Mouse (Mus musculus): ENCODE results near the gene Plekhh1. TPM values are rescaled to one million over a fixed set of nuclear protein-coding genes. Genes with fewer than 3 reads are reported as not detected.

Plekhh1 gene
- total RNA-seq, 2 experiments from 2014 or later, result 0.25 TPM

DNA sequence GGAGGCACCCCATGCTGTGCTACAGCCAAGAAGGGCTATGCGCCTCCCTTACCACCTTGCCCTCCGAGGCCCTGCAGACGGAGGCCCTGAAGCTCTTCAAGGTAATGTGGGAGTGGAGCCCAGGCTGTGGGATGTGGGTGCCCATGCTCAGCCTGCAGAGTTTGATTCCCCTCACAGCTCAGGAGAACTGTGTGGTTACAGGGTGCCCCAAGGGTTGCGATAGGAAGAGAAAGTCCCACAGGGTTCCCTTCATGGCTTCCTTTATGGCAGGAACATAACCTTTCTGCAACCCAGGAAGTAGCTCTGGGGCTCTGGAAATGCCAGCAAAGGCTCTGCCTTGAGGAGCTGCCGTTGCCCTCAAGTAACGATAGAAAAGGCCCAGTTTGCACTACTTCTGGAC is 41.0 kb downstream of the Plekhh1 start:
- ATAC-seq (replicated peaks; ENCODE audit: poor library complexity), result peak; percentile 45

DNA sequence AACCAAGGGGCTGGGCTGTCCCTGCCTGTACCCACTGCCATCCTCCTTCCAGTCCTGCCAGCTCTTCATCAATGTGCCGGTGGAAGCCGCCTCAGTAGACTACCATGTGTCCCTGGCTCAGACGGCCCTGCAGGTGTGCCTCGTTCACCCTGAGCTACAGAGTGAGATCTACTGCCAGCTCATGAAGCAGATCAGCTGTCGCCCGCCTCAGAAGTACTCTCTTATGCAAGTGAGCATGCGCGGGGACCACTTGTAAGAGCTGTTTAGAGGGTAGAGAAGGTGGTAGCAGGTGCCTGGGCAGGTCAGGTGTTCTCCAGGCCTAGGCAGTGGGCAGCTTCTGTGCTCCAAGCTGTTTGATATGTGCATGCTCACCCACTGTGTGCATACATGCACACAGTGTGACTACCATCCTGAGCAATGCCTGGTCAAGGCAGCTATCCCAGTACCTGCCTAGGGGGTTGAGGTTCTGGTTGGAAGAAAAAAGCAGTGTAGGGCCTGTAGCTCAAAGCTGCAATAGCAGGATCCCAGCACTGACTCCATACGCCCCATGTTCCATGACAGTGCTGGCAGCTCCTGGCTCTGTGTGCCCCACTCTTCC is 41.9 kb downstream of the Plekhh1 start:
- ATAC-seq (replicated peaks; ENCODE audit: poor library complexity), result no peak

DNA sequence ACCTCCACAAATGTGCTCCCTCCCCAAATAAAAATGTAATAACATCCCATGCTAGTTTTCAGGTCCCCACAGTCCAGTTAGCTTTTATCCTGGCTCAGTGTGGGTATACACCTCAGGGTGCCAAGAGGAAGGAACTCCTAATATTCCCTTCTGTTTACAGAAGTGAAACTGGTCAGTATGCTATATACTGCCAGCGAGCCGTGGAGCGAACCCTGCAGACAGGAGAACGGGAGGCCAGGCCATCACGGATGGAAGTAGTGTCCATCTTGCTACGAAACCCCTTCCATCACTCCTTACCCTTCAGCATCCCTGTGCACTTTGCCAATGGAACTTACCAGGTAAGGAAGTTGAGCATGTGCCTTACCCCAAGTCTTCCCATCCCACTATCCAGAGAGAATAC is 43.6 kb downstream of the Plekhh1 start:
- ATAC-seq (replicated peaks; ENCODE audit: poor library complexity), result peak; percentile 54

DNA sequence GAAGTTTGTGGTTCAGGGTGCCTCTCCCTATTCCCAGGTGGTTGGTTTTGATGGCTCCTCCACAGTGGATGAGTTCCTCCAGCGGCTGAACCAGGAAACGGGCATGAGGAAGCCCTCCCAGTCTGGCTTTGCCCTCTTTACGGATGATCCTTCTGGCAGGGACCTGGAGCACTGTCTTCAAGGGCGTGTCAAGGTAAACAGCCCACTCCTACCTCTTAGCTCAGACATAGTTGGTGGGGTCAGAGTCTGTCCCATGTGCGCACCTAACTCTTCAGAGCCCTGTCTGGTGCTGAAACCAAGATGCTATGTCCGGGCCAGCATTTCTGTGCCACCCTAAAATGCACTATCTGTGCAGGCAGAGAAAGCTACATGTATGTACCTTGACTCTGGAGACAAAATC is 44.4 kb downstream of the Plekhh1 start:
- no peak for ATAC-seq (replicated peaks; ENCODE audit: poor library complexity)

DNA sequence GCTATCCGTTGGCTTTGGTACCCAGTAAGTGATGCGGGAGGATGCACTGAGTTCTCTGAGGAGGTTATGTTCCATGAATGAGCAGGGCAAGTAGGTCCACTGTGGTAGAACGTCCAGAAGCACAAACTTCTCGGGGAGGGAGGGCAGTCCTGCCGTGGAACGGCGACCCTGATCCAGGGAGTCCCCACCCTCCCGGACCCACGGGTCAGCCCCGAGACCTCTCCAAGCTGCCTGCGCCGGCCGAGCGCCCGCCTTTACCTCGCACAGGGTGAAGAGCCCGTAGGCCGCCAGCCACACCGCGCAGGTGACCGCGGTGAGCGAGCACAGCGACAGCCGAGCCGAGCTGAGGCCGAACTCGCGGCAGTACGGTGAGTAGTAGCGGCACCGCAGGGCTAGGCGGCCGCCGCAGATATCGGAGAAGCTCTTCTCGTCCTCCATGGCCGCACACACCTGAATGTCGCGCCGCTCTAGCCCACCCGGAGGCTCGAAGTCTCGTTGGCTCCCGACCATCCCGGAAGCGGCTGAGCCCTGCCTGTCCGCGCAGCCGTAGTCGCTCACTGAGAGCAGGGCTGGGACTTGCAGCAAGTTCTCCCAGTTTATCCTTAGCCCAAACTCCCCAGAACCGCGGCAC is 60.3 kb downstream of the Plekhh1 start, which contains the start of gene Pigh:
TSS of gene Pigh (minus strand) at position 470 of the 631 bp plus-strand sequence.
- peak; percentile 93 for ATAC-seq (replicated peaks; ENCODE audit: poor library complexity)

DNA sequence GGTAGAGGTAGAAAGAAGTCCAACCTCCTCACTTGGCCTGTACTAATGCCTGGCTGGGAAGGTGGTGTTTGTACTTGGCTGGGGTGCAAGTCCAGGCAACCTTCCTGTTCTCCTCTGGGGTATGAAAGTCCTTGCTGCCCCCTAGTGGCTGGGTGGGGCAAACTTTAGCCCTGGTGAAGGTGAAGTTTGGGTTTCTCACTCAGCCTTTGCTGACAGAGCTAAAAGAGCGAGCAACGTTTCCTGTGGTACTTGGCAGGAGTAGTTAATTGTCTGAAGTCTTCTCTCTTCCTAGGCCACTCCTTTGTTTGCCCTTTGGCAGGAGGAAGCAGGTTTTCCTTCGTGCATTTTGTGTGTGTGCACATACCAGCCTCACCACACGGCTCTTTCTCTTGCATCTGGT is 63.6 kb downstream of the Plekhh1 start:
- ATAC-seq (replicated peaks; ENCODE audit: poor library complexity), result peak; percentile 72

DNA sequence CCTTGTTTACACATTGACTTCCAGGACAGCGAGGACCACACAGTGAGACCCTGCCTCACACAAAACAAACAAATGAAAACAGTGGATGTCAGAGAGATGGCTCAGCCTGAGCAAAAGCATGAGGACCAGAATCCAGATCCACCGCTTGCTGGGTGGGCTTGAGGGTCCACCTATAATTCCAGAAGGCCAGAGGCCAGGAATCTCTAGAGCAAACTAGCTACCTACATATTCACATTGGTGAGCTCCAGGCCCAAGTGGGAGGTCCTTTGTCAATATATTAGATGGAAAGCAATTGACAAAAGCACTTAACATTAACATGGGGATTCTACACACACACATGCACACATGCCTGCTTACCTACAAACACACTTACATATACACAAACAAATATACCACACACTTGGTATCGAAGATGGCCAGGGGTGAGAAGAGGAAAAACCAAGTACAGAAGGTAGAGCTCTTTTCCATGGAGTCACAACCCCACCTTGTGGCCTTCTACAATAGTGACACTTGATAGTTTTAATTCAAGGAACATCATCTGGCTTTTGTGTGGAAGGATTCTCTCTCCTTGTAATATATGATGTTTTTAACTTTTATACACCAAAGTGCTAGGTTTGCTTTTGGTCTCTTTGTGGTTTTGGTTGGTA is 68.3 kb downstream of the Plekhh1 start:
- peak; percentile 79 for ATAC-seq (replicated peaks; ENCODE audit: poor library complexity)

DNA sequence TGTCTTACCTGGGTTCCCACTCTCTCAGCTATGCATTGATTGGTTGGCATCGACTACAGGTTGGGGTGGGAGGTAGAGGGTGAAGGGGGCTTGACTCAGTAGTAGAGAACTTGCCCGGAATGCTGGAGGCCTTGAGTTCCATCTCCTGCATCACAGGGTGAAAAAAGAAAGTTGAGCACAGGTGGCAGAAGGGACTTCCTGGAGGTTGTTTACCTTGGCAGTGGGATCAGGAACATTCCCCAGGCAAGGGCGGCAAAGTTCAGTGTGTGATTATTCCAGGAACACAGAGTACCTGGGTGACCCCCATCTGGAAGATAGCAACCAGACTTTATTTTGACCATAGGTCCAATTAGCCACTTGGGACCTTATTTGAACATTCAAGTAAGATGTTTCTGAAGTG is 74.8 kb downstream of the Plekhh1 start:
- no peak for ATAC-seq (replicated peaks; ENCODE audit: poor library complexity)

DNA sequence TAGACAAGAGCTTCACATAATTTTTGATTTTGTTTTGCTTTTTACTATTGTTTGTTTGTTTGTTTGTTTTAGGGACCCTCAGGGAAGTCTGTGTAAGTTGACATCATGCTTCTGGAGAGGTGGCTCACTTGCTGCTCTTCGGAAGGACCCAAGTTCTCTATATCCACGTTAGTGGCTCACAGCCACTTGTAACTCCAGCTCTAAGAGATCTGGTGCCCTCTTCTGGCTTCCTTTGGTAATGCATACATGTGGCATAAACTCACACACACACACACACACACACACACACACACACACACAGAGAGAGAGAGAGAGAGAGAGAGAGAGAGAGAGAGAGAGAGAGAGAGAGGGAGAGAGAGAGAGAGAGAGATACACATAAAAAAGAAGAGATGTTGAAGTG is 75.6 kb downstream of the Plekhh1 start:
- no peak for ATAC-seq (replicated peaks; ENCODE audit: poor library complexity)

DNA sequence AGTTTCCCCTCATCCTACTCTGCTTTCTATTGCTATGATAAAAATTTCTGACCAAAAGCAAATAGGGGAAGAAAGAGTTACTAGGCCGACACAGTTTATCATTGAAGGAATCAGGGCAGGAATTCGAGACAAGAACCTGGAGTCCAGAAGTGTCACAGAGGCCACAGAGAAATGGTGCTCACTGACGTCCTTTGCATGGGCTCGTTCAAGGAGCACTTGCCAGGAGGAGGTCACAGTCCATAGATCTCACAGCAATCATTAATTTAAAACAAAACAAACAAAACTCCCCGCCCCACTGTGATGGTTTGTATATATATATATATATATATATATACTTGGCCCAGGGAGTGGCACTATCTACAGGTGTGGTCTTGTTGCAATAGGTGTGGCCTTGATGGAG is 76.3 kb downstream of the Plekhh1 start:
- ATAC-seq (replicated peaks; ENCODE audit: poor library complexity), result no peak

DNA sequence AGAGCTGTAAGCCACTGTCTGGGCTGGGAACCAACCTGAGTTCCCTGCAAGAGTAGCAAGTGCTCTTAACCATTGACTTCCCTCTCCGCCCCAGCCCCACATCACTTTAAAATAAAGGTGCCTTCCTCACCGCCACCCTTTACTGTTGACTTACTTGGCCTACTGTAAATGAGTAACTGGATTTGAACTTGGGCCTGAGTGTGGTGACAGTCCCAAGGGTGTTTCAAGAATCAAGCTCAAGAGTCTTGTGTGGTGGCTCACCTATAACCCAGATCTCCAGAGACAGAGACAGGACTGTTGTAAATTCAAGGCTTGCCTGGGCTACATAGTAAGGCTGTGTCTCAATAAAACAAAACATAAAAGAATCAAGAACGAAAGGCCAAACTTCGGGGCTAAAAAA is 90.0 kb downstream of the Plekhh1 start:
- ATAC-seq (replicated peaks; ENCODE audit: poor library complexity), result no peak

DNA sequence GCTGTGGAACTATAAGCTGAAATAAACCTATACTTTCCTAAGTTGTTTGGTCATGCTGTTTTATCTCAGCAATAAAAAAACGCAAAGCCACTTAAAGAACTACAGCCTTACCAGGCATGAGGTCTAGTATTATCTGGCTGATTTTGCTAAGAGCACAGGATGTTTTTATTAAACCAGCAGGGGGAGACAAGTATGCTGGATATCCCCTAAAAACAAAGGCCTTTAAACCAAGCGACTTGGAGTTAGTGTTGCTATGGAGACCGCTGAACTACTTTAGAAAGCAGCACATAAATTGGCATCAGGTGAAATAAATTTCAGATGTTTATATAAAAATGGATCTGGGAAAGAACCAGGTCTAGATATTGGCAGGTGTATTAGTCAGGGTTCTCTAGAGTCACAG is 93.9 kb downstream of the Plekhh1 start:
- ATAC-seq (replicated peaks; ENCODE audit: poor library complexity), result peak; percentile 68; the same call in 1 of the 2 replicates

DNA sequence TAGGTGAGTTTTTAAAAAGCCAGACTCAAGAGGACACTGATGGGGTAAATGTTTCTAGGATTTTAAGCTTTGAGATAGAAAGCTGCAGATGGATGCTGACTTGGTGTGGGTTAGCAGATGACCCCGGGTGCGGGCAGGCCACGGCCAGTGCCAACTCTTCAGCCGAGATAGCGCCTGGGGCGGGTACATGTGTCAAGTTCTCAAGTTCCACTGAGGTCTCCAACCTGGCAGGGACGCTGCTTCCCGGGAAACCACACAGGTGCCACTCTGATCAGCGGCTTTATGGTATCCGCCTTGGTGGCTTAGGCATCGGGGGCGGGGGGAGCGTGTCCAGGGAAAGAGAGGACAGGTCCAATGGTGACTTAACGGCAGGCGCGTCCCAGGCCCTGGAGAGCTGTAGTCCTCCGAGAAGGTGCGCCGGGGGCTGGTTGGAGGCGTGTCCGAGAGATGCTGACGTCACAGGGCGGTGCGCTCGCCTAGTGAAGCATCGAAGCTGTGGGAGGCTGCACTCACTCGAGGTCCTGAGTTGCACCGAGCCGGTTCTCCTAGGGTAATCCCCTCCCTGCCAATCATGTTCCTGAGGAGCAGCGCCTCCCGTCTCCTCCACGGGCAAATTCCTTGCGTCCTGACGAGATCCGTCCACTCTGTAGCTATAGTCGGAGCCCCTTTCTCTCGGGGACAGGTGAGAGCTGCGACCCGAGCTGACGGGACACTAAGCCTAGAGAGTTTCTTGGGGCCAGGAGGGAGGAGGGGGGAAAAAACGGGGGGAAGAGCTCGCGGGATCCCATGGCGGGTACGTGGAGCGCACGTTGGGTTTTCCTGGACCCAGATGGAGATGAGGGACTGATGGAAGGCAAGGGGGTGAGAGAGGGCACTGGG is 101.6 kb downstream of the Plekhh1 start, which contains the start of gene Arg2:
TSS of gene Arg2 (plus strand) at position 479 of the 879 bp plus-strand sequence.
- ATAC-seq (replicated peaks; ENCODE audit: poor library complexity), result peak; percentile 90

Other genes starting within 250 kb of the Plekhh1 start
- 71.3 and 72.6 TPM in 2 replicates for gene Atp6v1d, start 167.5 kb upstream of the Plekhh1 start, total RNA-seq (2015)
- gene Atp6v1d, start 167.5 kb upstream of the Plekhh1 start, total RNA-seq (2017), result 27.9 and 35.2 TPM in 2 replicates
- gene Eif2s1, start 167.3 kb upstream of the Plekhh1 start, total RNA-seq (2015), result 182 and 193 TPM in 2 replicates
- gene Eif2s1, start 167.3 kb upstream of the Plekhh1 start, total RNA-seq (2017), result 111 and 115 TPM in 2 replicates
- not detected in 2 replicates for gene Plek2, start 122.2 kb upstream of the Plekhh1 start, total RNA-seq (2015)
- not detected in 2 replicates for gene Plek2, start 122.2 kb upstream of the Plekhh1 start, total RNA-seq (2017)
- gene Tmem229b, start 21.5 kb upstream of the Plekhh1 start, total RNA-seq (2015), result 73.3 and 75.4 TPM in 2 replicates
- gene Tmem229b, start 21.5 kb upstream of the Plekhh1 start, total RNA-seq (2017), result 84.1 and 102 TPM in 2 replicates
- 17.1 and 18.2 TPM in 2 replicates for gene Pigh, start 60.5 kb downstream of the Plekhh1 start, total RNA-seq (2015)
- gene Pigh, start 60.5 kb downstream of the Plekhh1 start, total RNA-seq (2017), result 13.2 and 15.8 TPM in 2 replicates
- gene Arg2, start 101.6 kb downstream of the Plekhh1 start, total RNA-seq (2015), result 0.54 and 0.93 TPM in 2 replicates
- gene Arg2, start 101.6 kb downstream of the Plekhh1 start, total RNA-seq (2017), result 0.04 and 0.34 TPM in 2 replicates
- gene Vti1b, start 143.5 kb downstream of the Plekhh1 start, total RNA-seq (2015), result 16.5 and 19.2 TPM in 2 replicates
- 168 and 177 TPM in 2 replicates for gene Vti1b, start 143.5 kb downstream of the Plekhh1 start, total RNA-seq (2017)
- 14.4 and 15.7 TPM in 2 replicates for gene Rdh11, start 163.1 kb downstream of the Plekhh1 start, total RNA-seq (2015)
- gene Rdh11, start 163.1 kb downstream of the Plekhh1 start, total RNA-seq (2017), result 18.7 and 21.7 TPM in 2 replicates
- gene Rdh12, start 179.8 kb downstream of the Plekhh1 start, total RNA-seq (2015), result 7.0 and 9.1 TPM in 2 replicates
- gene Rdh12, start 179.8 kb downstream of the Plekhh1 start, total RNA-seq (2017), result 7.1 and 10.5 TPM in 2 replicates